Mouse (Mus musculus): ENCODE measurements around the gene Rad23a. TPM values are rescaled to one million over a fixed set of nuclear protein-coding genes. Genes with fewer than 3 reads are reported as not detected.

Rad23a gene
- 70.4 TPM for total RNA-seq (2023)

GRCm38 (mm10) chr8:84840248-84840999 is at the start of gene Rad23a:
Gene Rad23a, minus strand, starts transcription at chr8:84840665.

GRCm38 (mm10) chr8:84871376-84872308 is 31.2 kb upstream of the Rad23a start, which contains the start of gene Syce2:
Gene Syce2, plus strand, starts transcription at chr8:84872111.

DNA sequence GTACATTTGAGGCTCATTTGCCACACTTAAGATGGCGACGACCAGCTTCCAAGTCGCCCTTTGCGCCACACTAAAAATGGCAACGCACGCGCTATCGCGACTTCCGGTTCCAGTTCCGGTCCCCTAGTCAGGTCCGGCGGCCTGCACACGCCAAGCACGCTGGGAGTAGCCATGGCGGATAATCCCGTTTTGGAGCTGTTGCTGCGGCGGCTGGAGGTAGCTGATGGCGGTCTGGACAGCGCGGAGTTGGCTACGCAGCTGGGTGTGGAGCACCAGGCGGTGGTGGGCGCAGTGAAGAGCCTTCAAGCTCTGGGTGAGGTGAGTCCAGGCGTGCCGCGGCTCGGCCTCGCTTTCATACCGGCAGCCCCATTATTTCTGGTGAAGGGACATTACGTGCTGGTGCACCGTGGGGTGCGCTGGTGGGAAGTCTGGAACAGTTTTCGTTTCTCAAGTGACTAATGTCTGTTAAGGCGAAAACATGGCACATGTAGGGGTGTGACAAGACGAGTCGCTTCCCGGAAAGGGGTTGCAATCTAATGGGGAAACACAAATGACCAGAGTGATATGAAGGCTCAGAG is 16.5 kb upstream of the Rad23a start, which contains the start of gene Farsa:
Gene Farsa, plus strand, starts transcription at position 126 of the 578 bp plus-strand sequence.

DNA sequence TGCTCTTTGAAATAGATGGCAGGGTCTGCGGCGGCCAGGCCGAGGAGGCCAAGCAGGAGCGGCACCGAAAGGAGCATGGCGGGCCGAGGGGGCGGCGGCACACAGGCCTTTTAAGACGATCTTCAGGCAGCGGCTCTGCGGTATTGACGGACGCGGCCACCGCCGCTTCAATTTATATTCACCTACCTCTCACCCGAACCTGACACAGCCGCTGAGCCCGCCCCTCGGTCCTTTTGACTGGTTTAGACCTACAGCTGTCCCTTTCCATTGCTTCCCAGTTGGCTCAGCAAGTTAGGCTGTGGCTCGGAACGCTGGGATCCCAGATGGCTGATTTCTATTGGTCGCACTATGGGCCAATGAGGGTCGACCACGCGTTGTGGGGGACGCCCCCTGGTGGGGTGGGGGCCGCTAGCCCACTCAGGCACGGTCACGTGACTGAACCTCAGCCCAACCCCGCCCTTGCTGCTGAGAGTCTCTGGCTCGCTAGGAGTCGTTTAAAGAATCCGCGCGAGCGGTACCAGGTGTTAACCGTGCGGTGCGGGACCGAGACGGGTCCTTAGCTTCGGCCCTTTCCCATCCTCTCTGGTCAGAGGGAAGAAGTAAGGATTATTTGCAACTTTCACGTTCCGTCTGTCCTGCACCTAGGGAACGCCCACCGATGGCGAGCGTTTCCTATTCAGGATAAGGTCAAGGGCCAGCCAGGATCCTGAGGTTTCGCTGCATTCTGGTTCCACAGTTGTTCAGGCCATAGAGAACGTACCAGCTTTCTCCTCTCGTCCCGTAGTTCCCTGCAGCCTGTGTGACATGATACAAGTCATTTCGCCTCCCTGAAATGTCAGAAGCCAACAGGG is 6.5 kb upstream of the Rad23a start, which contains the start of gene Calr:
Gene Calr, minus strand, starts transcription at position 213 of the 851 bp plus-strand sequence.

GRCm38 (mm10) chr8:84831490-84831889 is 9.0 kb downstream of the Rad23a start, which contains the start of gene Gadd45gip1:
Gene Gadd45gip1, plus strand, starts transcription at chr8:84831522.

GRCm38 (mm10) chr8:84822723-84823122 is 17.7 kb downstream of the Rad23a start, which contains the start of gene Dand5:
Gene Dand5, minus strand, starts transcription at chr8:84822823.

GRCm38 (mm10) chr8:84799999-84800831 is 40.2 kb downstream of the Rad23a start, which contains the start of gene Nfix:
Gene Nfix, minus strand, starts transcription at chr8:84800344.

Other genes starting within 250 kb of the Rad23a start
- gene Ier2, start 177.8 kb downstream of the Rad23a start, total RNA-seq (2023), result 197 TPM
- gene Trmt1, start 154.4 kb downstream of the Rad23a start, total RNA-seq (2023), result 184 TPM
- 41.1 TPM for gene Nacc1, start 152.8 kb downstream of the Rad23a start, total RNA-seq (2023)
- gene Lyl1, start 139.2 kb downstream of the Rad23a start, total RNA-seq (2023), result 9.1 TPM
- 11.7 TPM for gene G430095P16Rik, start 117.7 kb downstream of the Rad23a start, total RNA-seq (2023)
- 18.7 TPM for gene Nfix, start 40.3 kb downstream of the Rad23a start, total RNA-seq (2023)
- gene Dand5, start 17.8 kb downstream of the Rad23a start, total RNA-seq (2023), result 4.9 TPM
- 13.2 TPM for gene Gadd45gip1, start 9.1 kb downstream of the Rad23a start, total RNA-seq (2023)
- gene Calr, start 6.3 kb upstream of the Rad23a start, total RNA-seq (2023), result 445 TPM
- gene Farsa, start 16.3 kb upstream of the Rad23a start, total RNA-seq (2023), result 68.4 TPM
- 4.2 TPM for gene Syce2, start 31.4 kb upstream of the Rad23a start, total RNA-seq (2023)
- 21.0 TPM for gene Gcdh, start 53.3 kb upstream of the Rad23a start, total RNA-seq (2023)
- 0.62 TPM for gene Klf1, start 61.3 kb upstream of the Rad23a start, total RNA-seq (2023)
- gene Dnase2a, start 67.9 kb upstream of the Rad23a start, total RNA-seq (2023), result 8.8 TPM
- gene Mast1, start 96.7 kb upstream of the Rad23a start, total RNA-seq (2023), result 0.15 TPM
- gene Rtbdn, start 106.3 kb upstream of the Rad23a start, total RNA-seq (2023), result not detected
- gene Gm49661, start 128.8 kb upstream of the Rad23a start, total RNA-seq (2023), result not detected
- 57.7 TPM for gene Prdx2, start 128.9 kb upstream of the Rad23a start, total RNA-seq (2023)
- 28.2 TPM for gene Rnaseh2a, start 129.1 kb upstream of the Rad23a start, total RNA-seq (2023)
- 1,783 TPM for gene Junb, start 138.1 kb upstream of the Rad23a start, total RNA-seq (2023)
- gene Hook2, start 149.9 kb upstream of the Rad23a start, total RNA-seq (2023), result 6.6 TPM
- not detected for gene Best2, start 173.9 kb upstream of the Rad23a start, total RNA-seq (2023)
- 55.2 TPM for gene Asna1, start 184.6 kb upstream of the Rad23a start, total RNA-seq (2023)
- 167 TPM for gene Trir, start 186.2 kb upstream of the Rad23a start, total RNA-seq (2023)
- gene Tnpo2, start 196.2 kb upstream of the Rad23a start, total RNA-seq (2023), result 68.9 TPM
- gene Fbxw9, start 219.4 kb upstream of the Rad23a start, total RNA-seq (2023), result 6.9 TPM
- gene Gm5741, start 227.3 kb upstream of the Rad23a start, total RNA-seq (2023), result not detected
- gene Dhps, start 231.1 kb upstream of the Rad23a start, total RNA-seq (2023), result 115 TPM
- 60.0 TPM for gene Wdr83os, start 240.1 kb upstream of the Rad23a start, total RNA-seq (2023)
- gene Wdr83, start 240.6 kb upstream of the Rad23a start, total RNA-seq (2023), result 11.5 TPM
- 113 TPM for gene Man2b1, start 242.6 kb upstream of the Rad23a start, total RNA-seq (2023)

Measured in CD4-positive naive resting alpha-beta T cell, adult 76 days (primary cell).